Mouse (Mus musculus) hindbrain, embryonic 13.5 days (tissue): ENCODE measurements around the gene Myo1a. TPM values are rescaled to one million over a fixed set of nuclear protein-coding genes. Genes with fewer than 3 reads are reported as not detected.

ENCODE experiments used
- ATAC-seq: fragments of 200-750 bp; cut with Nextera tagmentation; 2 replicates; pipeline ENCODE4 v1.8.0; 2017; ENCODE audit warnings: moderate TSS enrichment; ENCODE audit not compliant: low FRiP score
- H3K27ac ChIP-seq: fragments of 300-500 bp; sonication (generic); 2 replicates; pipeline ENCODE4 v1.5.1; 2015; ENCODE audit warnings: inconsistent platforms, mild to moderate bottlenecking, moderate library complexity
- H3K27me3 ChIP-seq: fragments of 300-500 bp; sonication (generic); 2 replicates; pipeline ENCODE4 v1.6.1; 2015; ENCODE audit warnings: mild to moderate bottlenecking, inconsistent platforms
- H3K36me3 ChIP-seq: fragments of 300-500 bp; sonication (generic); 2 replicates; pipeline ENCODE4 v1.6.1; 2015; ENCODE audit warnings: mild to moderate bottlenecking, inconsistent platforms
- H3K4me1 ChIP-seq: fragments of 300-500 bp; sonication (generic); replicated peaks from 2 replicates; pipeline ENCODE4 v1.6.1; 2015; ENCODE audit warnings: inconsistent platforms
- H3K4me2 ChIP-seq: fragments of 300-500 bp; sonication (generic); 2 replicates; pipeline ENCODE4 v1.6.1; 2015; ENCODE audit warnings: inconsistent platforms, mild to moderate bottlenecking, moderate library complexity
- H3K4me3 ChIP-seq: fragments of 300-500 bp; sonication (generic); 2 replicates; pipeline ENCODE4 v1.5.1; 2015; ENCODE audit warnings: mild to moderate bottlenecking, inconsistent platforms
- H3K9ac ChIP-seq: fragments of 300-500 bp; sonication (generic); 2 replicates; pipeline ENCODE4 v1.6.1; 2015; ENCODE audit warnings: mild to moderate bottlenecking, inconsistent platforms
- H3K9me3 ChIP-seq: fragments of 300-500 bp; sonication (generic); 2 replicates; pipeline ENCODE4 v1.6.1; 2016; ENCODE audit warnings: inconsistent platforms
- WGBS: fragments of 180-500 bp; shearing (Covaris S2); methylation state at CpG from one replicate; pipeline ENCODE4 v1.1.7; 2015; 5-methylcytosine and 5-hydroxymethylcytosine counted together
- polyA plus RNA-seq: library from polyadenylated mRNA; unstranded; fragments of >200 nt; fragmentation: Nextera tagmentation; extraction: Ambion mirVana; gene quantifications from 2 replicates; pipeline ENCODE4 v1.2.1, GENCODE M21; 2015

The Myo1a gene
- polyA plus RNA-seq, 1 experiment from 2014 or later: 0.43 TPM

DNA sequence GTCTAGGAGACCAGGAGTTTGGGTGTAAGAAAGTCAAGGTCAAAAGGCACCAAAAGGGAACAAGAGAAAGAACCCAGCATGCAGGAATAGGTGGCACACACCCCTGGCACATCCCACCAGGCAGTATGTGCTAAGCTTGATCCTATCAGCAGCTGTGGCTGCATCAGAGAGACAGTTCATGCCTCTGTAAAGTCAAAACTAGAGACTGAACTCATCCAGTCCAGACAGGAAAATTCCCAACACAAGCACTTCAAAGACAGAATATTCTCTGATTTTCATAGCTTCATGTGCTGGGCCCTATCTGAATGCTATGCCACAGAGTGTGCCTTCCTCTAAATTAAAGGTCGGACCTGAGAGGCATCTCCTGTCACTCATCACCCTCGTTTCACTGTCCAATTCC lies 32.6 kb downstream of the Myo1a start:
- Histone ChIP-seq H3K9ac (no peak overlapping the region), H3K4me2 (no peak overlapping the region), H3K4me3 (no peak overlapping the region), H3K9me3 (no peaks in the 10 kb centered on the region), H3K4me1 (peaks cover 19% of the 10 kb centered on the region), H3K36me3 (peaks cover 13% of the 10 kb centered on the region), H3K27me3 (0 out of 2 replicates have a peak, but pooled peaks cover 7% of the 10 kb centered on the region), H3K27ac (no peak overlapping the region)
- ATAC-seq: no peak
- WGBS: 30% methylated on average over 2 of the region's 2 CpGs

DNA sequence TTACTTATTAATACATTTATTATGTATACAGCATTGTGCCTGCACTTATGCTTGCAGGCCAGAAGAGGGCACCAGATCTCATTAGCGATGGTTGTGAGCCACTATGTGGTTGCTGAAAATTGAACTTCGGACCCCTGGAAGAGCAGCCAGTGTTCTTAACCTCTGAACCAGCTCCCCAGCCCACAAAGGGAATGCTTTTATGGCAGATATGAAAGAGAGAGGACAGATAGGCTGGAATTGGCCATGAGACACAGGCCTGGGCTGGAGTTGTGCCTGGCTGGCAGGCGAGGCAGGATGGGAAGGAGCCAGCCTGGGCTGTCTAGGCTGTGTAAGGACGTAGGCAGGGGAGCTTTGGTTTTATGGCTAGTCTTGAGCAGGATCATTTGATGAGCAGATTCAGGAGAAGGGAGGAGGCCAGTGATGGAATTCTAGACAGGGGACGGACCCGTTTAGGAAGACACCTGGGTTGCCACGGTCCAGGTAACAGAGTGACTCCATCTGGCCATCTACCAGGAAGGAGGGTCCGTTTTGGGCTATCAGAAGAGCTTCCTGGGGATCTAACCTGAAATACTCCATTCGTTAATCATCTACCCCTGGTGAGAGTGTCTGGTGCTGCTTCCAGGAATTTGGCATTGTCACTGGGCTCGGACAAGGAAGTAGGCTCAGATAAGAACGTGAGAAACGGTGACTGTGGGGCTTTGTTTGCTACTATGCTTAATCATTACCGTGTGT lies 33.3 kb downstream of the Myo1a start:
- Histone ChIP-seq H3K4me1 (peaks cover 19% of the 10 kb centered on the region), H3K4me2 (no peak overlapping the region), H3K9ac (no peak overlapping the region), H3K9me3 (no peaks in the 10 kb centered on the region), H3K4me3 (no peak overlapping the region; the same call in 1 of the 2 replicates), H3K27ac (no peak overlapping the region), H3K27me3 (0 out of 2 replicates have a peak, but pooled peaks cover 7% of the 10 kb centered on the region), H3K36me3 (peaks cover 20% of the 10 kb centered on the region)
- 54% methylated on average over 13 of the region's 13 CpGs for WGBS
- ATAC-seq: 0 out of 2 replicates have a peak, but pooled peaks have one; percentile 2

DNA sequence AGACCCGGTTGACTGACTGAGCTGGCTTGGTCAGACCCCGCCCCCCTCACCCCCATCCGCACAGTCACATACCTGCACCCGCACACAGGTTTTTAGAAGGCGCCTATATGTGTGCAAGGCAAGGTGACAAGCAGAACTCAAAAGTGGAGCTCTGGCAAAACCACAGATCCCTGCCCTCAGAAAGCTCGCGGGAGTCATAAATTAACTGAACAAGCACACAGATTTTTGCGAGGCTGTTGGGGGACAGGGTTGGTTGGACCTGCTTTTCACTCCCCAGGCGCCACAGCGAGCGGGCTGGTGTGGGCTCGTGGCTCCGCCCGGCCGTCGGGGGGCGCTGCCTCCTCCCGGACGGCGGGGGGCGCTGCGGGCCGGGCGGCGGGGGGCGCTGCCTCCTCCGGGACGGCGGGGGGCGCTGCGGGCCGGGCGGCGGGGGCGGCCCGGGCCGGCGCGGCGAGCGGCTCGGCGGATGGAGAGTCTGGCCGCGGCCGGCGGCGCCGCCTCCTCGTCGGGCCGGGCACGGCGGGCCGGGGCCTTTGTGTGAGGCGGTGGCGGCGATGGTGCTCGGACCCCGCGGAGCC lies 34.2 kb downstream of the Myo1a start, which contains the start of gene Zbtb39:
Gene Zbtb39, plus strand, starts transcription at position 456 of the 578 bp plus-strand sequence.
- Histone ChIP-seq H3K9ac (peak within 1 kb of the TSS; percentile 97), H3K4me1 (peaks cover 19% of the 10 kb centered on the region)

DNA sequence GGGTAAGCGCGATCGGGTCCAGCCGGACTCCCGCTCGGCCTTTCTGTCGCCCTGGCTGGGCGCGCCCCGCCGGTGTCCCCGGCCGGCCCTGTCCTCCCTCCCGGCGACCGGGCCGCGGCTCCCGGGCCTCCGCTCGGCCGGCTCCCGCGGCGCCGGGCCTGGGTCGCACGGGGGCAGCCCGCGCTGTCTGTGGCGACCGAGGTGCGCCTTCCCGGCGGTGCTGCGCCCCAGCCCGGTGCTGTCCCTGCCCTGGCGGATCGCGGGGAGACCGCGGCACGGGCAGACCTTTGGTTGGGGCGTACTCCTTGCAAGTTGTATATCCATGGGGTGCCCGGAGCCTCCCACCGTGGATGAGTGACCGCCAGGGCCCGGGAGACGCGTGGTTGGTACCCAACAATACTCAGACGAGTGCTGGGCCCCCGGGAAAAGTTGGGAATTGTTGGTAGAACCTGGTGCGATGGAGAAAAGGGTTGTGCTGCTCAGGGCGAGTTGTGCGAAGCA lies 34.7 kb downstream of the Myo1a start:
- Histone ChIP-seq H3K27ac (peak overlapping the region; percentile 87), H3K4me1 (peaks cover 19% of the 10 kb centered on the region), H3K27me3 (0 out of 2 replicates have a peak, but pooled peaks cover 4% of the 10 kb centered on the region), H3K36me3 (peaks cover 34% of the 10 kb centered on the region), H3K4me2 (peak overlapping the region; percentile 75), H3K9me3 (no peaks in the 10 kb centered on the region), H3K9ac (peak overlapping the region; percentile 97), H3K4me3 (peak overlapping the region; percentile 96)
- ATAC-seq: peak; percentile 71
- under 1% methylated on average over 42 of the region's 55 CpGs for WGBS

More for the DNA sequence above, 34.2 kb downstream of the Myo1a start, which contains the start of gene Zbtb39:
- H3K4me2 ChIP-seq: peak within 1 kb of the TSS; percentile 75
- H3K27me3 ChIP-seq: 0 out of 2 replicates have a peak, but pooled peaks cover 4% of the 10 kb centered on the region
- ATAC-seq: peak; percentile 81
- H3K9me3 ChIP-seq: no peaks in the 10 kb centered on the region
- 3% methylated on average over 44 of the region's 61 CpGs for WGBS
- peak within 1 kb of the TSS; percentile 87 for H3K27ac ChIP-seq
- peaks cover 29% of the 10 kb centered on the region for H3K36me3 ChIP-seq
- peak within 1 kb of the TSS; percentile 96 for H3K4me3 ChIP-seq

DNA sequence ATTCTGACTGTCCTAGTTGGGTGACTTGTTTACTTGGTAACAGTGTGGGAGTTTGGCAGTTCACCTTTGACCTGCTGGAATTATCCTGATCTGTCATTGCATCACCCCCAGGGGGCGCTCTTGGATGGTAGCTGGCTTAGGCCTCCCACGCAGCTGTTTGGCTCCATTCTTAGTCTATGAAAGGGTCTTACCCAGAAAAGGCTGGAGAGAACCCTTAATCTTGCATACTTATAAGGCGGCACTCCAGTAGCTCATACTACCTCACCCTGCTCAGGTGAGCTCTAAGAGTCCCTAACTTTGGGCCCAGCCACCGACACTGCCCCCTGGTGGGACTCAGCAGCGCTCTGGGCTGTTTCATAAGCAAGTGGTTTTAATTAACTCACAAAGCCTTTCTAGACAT lies 39.7 kb downstream of the Myo1a start:
- Histone ChIP-seq H3K27me3 (no peaks in the 10 kb centered on the region), H3K9ac (no peak overlapping the region), H3K36me3 (peaks cover 69% of the 10 kb centered on the region), H3K4me2 (no peak overlapping the region), H3K4me1 (peaks cover 27% of the 10 kb centered on the region), H3K9me3 (no peaks in the 10 kb centered on the region), H3K4me3 (no peak overlapping the region), H3K27ac (no peak overlapping the region)
- ATAC-seq: no peak
- 66% methylated on average over 5 of the region's 5 CpGs for WGBS

DNA sequence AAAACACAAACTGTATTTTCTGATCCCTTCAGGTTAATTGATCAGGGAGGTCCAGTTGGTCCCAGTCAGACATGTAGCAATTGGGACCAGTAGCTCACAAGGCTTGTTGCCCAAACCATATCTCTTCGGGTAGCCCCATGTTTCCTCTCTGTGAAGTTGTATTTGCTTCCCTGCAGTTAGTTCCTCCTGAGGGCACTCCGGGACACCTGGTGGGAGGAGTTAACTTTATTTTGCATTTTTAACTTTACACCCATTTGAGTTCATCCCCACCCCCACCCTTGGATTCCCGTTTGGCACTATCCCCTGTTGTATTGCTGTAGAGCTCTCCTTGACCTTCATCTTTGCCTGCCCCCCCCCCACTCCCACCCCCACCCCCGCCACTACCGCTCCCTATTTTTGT lies 40.9 kb downstream of the Myo1a start:
- Histone ChIP-seq H3K9ac (no peak overlapping the region), H3K4me3 (no peak overlapping the region), H3K4me2 (no peak overlapping the region), H3K4me1 (peaks cover 22% of the 10 kb centered on the region), H3K27me3 (no peaks in the 10 kb centered on the region), H3K9me3 (no peaks in the 10 kb centered on the region), H3K27ac (no peak overlapping the region), H3K36me3 (peaks cover 69% of the 10 kb centered on the region)
- WGBS: 77% methylated on average over 5 of the region's 5 CpGs
- no peak for ATAC-seq

DNA sequence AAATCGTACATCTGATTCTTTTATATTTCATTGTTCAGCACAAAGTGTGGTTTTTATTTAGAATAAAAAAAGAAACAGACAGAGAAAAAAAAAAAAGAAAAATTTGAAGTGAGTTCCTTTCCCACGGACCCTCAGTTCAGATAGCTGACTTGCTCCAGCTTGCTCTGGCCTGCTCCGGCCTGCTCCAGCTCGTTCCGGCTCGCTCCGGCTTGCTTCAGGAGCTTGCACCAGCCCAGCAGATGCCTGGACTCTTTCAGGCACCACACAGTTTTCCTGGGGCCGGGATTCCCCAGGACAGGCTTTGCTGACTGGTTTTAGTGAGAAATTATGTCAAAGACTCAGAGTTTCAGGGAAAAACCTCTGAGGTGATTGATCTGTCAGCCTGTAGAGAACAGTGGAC lies 42.3 kb downstream of the Myo1a start:
- no peak overlapping the region for H3K27ac ChIP-seq
- H3K9me3 ChIP-seq: no peaks in the 10 kb centered on the region
- no peak overlapping the region for H3K4me3 ChIP-seq
- no peak for ATAC-seq
- H3K4me2 ChIP-seq: no peak overlapping the region
- H3K9ac ChIP-seq: no peak overlapping the region
- H3K36me3 ChIP-seq: peaks cover 59% of the 10 kb centered on the region
- peaks cover 16% of the 10 kb centered on the region for H3K4me1 ChIP-seq
- WGBS: 95% methylated on average over 8 of the region's 8 CpGs
- H3K27me3 ChIP-seq: no peaks in the 10 kb centered on the region

DNA sequence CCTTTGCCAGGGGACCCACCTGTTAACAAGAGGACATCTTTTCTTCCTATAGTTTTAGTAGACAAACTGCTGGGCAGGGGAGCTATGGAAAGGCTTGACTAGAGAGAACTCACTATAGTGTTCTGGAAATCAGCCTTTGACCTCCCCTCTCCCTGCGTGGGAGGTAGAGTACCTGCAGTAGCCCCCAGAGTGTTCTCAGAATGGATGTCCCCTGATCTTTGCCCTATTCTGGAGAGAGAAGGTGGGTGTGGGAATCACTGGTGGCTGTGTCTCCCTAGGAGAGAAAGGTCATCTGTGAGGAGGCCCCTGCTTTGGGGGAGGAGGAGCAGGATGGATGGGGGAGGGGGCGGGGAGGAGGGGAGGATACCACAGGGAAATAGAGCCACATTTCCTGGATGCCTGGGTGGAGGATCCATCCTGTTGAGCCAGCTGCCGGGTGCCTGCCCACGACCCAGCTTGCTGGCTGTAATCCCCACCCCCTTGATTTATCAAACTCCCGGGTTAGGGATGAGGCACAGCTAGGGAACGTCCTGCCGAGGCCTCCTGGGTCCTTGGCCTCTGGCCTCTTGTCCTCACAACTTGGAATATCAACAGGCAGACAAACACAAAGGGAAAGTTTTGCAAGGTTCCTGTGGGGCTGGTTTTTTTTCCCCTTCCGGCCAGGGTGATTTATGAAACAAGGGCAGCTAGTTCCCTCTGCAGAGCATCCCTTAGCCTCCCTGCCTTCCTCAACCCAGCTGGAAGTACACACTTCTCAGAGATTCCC lies 44.1 kb downstream of the Myo1a start:
- Histone ChIP-seq H3K4me1 (peaks cover 16% of the 10 kb centered on the region), H3K4me2 (peak overlapping the region; percentile 47), H3K4me3 (no peak overlapping the region), H3K9me3 (no peaks in the 10 kb centered on the region), H3K27me3 (no peaks in the 10 kb centered on the region), H3K36me3 (peaks cover 42% of the 10 kb centered on the region), H3K9ac (peak overlapping the region; percentile 24; the same call in 1 of the 2 replicates), H3K27ac (no peak overlapping the region)
- WGBS: 7% methylated on average over 7 of the region's 8 CpGs
- no peak for ATAC-seq

DNA sequence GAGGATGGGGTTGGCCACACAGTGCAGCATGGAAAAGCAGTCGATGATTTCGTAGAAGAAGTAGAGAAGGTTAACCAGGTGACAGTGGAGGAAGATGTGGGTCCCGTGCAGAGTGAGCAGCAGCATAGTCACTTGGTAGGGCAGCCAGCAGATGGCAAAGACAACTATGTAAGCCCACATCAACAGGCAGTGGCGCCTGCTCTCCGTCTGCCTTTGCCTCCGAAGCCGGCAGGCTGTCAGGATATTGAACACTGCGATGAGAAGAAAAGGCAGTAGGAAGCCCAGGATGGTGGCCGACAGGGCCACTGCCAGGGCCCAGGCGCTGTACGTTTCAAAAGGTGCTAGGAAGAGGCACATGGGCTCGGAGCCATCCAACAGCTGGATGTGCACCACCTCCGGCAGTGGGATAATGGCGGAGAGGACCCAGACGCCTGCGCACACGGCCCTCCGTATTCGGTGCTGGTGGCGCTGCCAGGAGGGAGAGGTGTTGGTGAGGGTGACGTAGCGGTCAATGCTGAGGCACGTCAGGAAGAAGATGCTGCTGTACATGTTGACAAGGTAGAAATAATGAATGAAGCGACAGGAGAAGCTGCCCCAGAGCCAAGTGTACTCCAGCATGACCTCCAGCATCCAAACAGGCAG lies 45.3 kb downstream of the Myo1a start:
- H3K27me3 ChIP-seq: no peaks in the 10 kb centered on the region
- 0 out of 2 replicates have a peak overlapping the region, but pooled peaks have one; percentile 46 for H3K9ac ChIP-seq
- 52% methylated on average over 24 of the region's 24 CpGs for WGBS
- peak overlapping the region; percentile 27 for H3K4me3 ChIP-seq
- H3K4me1 ChIP-seq: peaks cover 16% of the 10 kb centered on the region
- peak overlapping the region; percentile 47 for H3K4me2 ChIP-seq
- H3K36me3 ChIP-seq: peaks cover 29% of the 10 kb centered on the region
- no peak for ATAC-seq
- no peak overlapping the region for H3K27ac ChIP-seq
- H3K9me3 ChIP-seq: no peaks in the 10 kb centered on the region

DNA sequence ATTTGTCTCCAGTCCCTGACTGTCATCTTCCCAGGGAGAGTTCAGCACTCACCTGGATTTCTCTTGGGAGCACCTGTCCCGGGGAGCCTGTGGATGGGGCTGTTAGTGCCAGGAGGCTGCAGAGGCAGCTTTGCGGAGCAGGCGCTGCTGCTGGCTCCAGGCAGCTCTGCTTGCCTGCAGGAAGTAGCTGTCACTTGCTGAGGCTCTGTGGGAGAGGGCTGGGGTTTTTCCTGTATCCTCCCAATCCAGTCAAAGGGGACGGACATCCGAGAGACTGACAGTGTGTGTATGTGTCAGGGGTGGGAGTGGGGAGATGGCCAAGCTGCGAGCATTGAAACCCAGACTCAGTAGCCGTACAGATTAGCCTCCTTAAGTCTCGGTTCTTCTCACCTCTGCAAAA lies 46.6 kb downstream of the Myo1a start, which contains the start of gene Gpr182:
Gene Gpr182, minus strand, starts transcription at position 185 of the 400 bp plus-strand sequence.
- WGBS: 59% methylated on average over 8 of the region's 8 CpGs
- H3K36me3 ChIP-seq: peaks cover 17% of the 10 kb centered on the region
- no peak within 1 kb of the TSS for H3K9ac ChIP-seq
- peaks cover 16% of the 10 kb centered on the region for H3K4me1 ChIP-seq
- H3K9me3 ChIP-seq: no peaks in the 10 kb centered on the region
- no peaks in the 10 kb centered on the region for H3K27me3 ChIP-seq
- peak within 1 kb of the TSS; percentile 47 for H3K4me2 ChIP-seq
- no peak for ATAC-seq
- H3K27ac ChIP-seq: no peak within 1 kb of the TSS
- H3K4me3 ChIP-seq: no peak within 1 kb of the TSS

DNA sequence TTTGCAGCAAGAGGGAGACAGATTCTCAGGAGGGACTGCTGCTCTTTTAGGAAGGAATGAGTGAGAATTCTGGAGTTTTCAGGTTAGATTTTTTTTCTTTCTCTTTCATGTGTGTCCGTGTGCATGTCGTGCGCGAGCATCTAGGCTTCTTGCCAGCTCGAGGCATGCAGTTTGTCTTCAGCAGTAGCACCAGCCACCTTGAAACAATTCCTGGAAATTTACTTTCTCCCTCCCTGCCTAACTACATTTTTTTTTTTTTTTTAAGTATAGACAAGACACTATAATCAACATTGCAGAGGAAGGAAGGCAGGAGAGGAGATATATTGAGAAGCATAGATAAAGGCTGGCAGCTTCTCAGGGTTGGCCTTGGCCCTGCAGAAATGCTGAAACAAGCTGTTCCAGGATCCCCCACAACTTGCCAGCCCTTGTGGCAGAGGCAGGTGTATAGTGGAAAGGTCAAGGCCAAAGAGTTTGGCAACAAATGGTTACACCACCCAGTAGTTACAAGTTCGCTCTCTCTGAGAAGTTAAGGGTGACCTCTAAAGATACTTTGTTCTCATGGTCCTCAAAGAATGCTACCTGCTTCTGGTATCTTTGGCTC lies 49.7 kb downstream of the Myo1a start:
- Histone ChIP-seq H3K4me2 (no peak overlapping the region), H3K4me1 (peaks cover 4% of the 10 kb centered on the region; the same call in 1 of the 2 replicates), H3K27ac (no peak overlapping the region), H3K36me3 (no peaks in the 10 kb centered on the region), H3K9ac (no peak overlapping the region), H3K4me3 (no peak overlapping the region), H3K27me3 (no peaks in the 10 kb centered on the region), H3K9me3 (no peaks in the 10 kb centered on the region)
- no peak for ATAC-seq
- 75% methylated on average over 6 of the region's 6 CpGs for WGBS
